Mouse (Mus musculus): ENCODE data around the gene Vmn2r29. TPM values are rescaled to one million over a fixed set of nuclear protein-coding genes. Genes with fewer than 3 reads are reported as not detected.
"Not testable (repeated sequence)": the region's sequence is repeated elsewhere in the genome, so short reads cannot be mapped to it uniquely, and the experiment has no call there.

Gene Vmn2r29
- polyA plus RNA-seq (2015; fragmentation: Nextera tagmentation; extraction: Ambion mirVana): 0.27 and 0.34 TPM in 2 replicates

DNA sequence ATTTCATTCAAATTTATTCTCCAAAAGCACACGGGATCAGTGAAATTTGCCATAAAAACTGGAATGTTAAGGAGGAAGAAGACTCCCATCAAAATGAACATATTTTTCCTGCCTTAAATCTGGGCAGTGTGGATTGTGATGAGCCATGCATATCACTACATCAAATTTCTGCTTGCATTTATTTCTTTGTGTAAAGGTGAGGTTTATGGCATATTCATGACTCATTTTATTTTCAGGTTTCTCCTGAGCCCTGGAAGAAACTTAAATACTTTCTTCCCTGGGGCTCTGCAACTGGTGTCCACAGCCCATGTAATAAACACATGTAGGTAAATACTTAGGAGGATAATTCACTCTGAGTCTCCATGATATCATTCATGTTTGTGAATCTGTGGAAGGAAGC, at the start of gene Vmn2r29:
TSS of gene Vmn2r29 (minus strand) at position 101 of the 400 bp plus-strand sequence.
- H3K4me1 ChIP-seq (replicated peaks; ENCODE audit: control insufficient read depth, insufficient read depth); H3K27ac ChIP-seq (replicated peaks); DNase-seq (ENCODE audit: low spot score); H3K4me2 ChIP-seq (replicated peaks; ENCODE audit: low read depth); H3K9ac ChIP-seq (ENCODE audit: low read length); H3K36me3 ChIP-seq (ENCODE audit: control insufficient read depth, insufficient read depth, low read length); H3K9me3 ChIP-seq (ENCODE audit: control insufficient read depth, low read length); ATAC-seq (ENCODE audit: low FRiP score, low TSS enrichment); H3K27me3 ChIP-seq (ENCODE audit: control insufficient read depth, insufficient read depth, low read length); H3K4me3 ChIP-seq (ENCODE audit: low read depth, low read length): not testable (repeated sequence)
- no CpG with 5 or more reads among the region's 1 CpGs for WGBS

DNA sequence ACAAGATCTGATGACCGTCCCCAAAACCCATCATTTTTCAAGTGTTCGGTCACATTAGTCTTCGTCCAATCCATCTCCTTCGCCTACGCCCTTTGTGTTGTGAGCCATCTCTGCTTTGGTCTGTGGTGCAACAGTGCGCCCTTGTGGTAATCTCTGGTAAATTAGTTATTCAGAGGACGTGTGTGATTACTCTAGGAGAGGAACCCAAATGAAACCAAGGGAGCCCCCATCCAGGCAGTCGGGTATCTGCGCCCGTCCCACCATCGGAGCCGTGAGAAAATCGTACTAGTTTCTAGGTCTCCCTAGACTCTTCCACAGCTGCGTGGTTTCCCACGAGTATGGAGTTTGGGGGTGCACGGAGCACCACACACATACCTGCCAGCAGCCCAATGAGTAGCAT, 48.5 kb upstream of the Vmn2r29 start:
- no peaks in the 10 kb centered on the region for H3K4me1 ChIP-seq (replicated peaks; ENCODE audit: control insufficient read depth, insufficient read depth)
- no peaks in the 10 kb centered on the region for H3K9me3 ChIP-seq (ENCODE audit: control insufficient read depth, low read length)
- TF ChIP-seq EP300 (optimal IDR thresholded peaks at IDR 0.05) (no peak), CTCF (IDR thresholded peaks at IDR 0.05; ENCODE audit: low read depth) (peak; percentile 77)
- no peak overlapping the region for H3K4me3 ChIP-seq (ENCODE audit: low read depth, low read length)
- peak; percentile 40 for DNase-seq (ENCODE audit: low spot score)
- H3K4me2 ChIP-seq (replicated peaks; ENCODE audit: low read depth): no peak overlapping the region
- peaks cover 11% of the 10 kb centered on the region for H3K36me3 ChIP-seq (ENCODE audit: control insufficient read depth, insufficient read depth, low read length)
- H3K9ac ChIP-seq (ENCODE audit: low read length): no peak overlapping the region
- WGBS: 73% methylated on average over 16 of the region's 16 CpGs
- H3K27me3 ChIP-seq (ENCODE audit: control insufficient read depth, insufficient read depth, low read length): no peaks in the 10 kb centered on the region
- no peak overlapping the region for H3K27ac ChIP-seq (replicated peaks)
- ATAC-seq (ENCODE audit: low FRiP score, low TSS enrichment): no peak

DNA sequence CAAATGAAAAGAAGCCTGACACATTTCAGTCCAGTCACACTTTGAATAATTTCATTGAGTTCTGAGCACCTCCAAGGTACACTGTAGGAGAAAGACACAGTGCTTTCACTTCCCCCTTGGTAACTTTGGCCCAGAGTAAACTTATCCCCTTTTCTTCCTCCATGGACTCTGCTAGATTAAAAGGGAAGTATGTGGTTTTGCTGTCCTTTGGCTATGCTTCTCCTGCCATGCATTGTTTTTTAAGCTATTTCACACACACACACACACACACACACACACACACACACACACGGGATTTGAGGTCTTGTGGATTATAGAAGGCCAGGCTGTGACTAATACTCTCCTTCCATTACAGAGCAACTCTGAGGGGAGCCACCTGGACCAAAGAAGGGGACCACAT, 34.3 kb upstream of the Vmn2r29 start:
- peaks cover 3% of the 10 kb centered on the region; the same call in 1 of the 2 replicates for H3K36me3 ChIP-seq (ENCODE audit: control insufficient read depth, insufficient read depth, low read length)
- H3K4me1 ChIP-seq (replicated peaks; ENCODE audit: control insufficient read depth, insufficient read depth): no peaks in the 10 kb centered on the region
- H3K27me3 ChIP-seq (ENCODE audit: control insufficient read depth, insufficient read depth, low read length): no peaks in the 10 kb centered on the region
- H3K4me2 ChIP-seq (replicated peaks; ENCODE audit: low read depth): no peak overlapping the region
- ATAC-seq (ENCODE audit: low FRiP score, low TSS enrichment) (no peak), DNase-seq (ENCODE audit: low spot score) (no peak)
- no peak overlapping the region for H3K4me3 ChIP-seq (ENCODE audit: low read depth, low read length)
- no peak overlapping the region for H3K27ac ChIP-seq (replicated peaks)
- no peak overlapping the region for H3K9ac ChIP-seq (ENCODE audit: low read length)
- WGBS: 41% methylated on average over 1 of the region's 1 CpGs
- no peak for TF ChIP-seq CTCF (IDR thresholded peaks at IDR 0.05; ENCODE audit: low read depth)
- no peak for TF ChIP-seq EP300 (optimal IDR thresholded peaks at IDR 0.05)
- H3K9me3 ChIP-seq (ENCODE audit: control insufficient read depth, low read length): no peaks in the 10 kb centered on the region

DNA sequence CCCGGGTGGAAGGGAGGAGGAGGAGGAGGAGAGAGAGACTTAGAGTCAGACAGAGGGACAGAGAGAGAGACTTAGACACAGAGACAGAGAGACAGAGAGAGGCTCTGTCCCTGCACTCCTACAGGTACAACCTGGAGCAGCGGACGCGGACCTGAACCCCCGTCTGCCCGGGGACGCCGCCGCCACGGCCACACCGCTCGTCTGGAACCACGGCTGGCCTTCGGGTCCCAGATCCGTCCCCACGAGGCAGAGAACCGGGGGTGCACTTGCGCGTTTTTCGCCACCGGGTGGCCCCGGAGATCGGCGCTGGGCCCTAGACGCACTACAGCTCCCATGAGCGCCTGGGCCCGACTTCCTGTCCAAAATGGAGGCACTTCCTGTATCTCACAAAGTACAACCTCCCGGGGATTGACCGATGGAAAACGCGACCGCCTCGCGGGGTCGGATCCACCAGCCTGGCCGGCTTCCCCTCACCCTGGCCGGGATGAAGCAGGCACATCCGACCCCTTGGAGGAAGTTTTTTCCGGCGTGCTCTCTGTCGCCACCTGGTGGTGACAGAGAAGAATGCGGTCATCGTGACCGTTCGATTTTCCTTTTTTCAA, 30.9 kb upstream of the Vmn2r29 start, which contains the start of gene Gm45844:
TSS of gene Gm45844 (minus strand) at position 324 of the 602 bp plus-strand sequence.
- not testable (repeated sequence) for H3K9me3 ChIP-seq (ENCODE audit: control insufficient read depth, low read length); H3K4me1 ChIP-seq (replicated peaks; ENCODE audit: control insufficient read depth, insufficient read depth); H3K36me3 ChIP-seq (ENCODE audit: control insufficient read depth, insufficient read depth, low read length); H3K27me3 ChIP-seq (ENCODE audit: control insufficient read depth, insufficient read depth, low read length)
- DNase-seq (ENCODE audit: low spot score) (peak; percentile 81), ATAC-seq (ENCODE audit: low FRiP score, low TSS enrichment) (peak; percentile 100)
- H3K4me3 ChIP-seq (ENCODE audit: low read depth, low read length): peak within 1 kb of the TSS; percentile 32
- 28% methylated on average over 45 of the region's 45 CpGs for WGBS
- H3K9ac ChIP-seq (ENCODE audit: low read length): peak within 1 kb of the TSS; percentile 32; the same call in 1 of the 2 replicates
- 0 out of 2 replicates have a peak within 1 kb of the TSS, but pooled peaks have one; percentile 58 for H3K27ac ChIP-seq (replicated peaks)
- peak within 1 kb of the TSS; percentile 44 for H3K4me2 ChIP-seq (replicated peaks; ENCODE audit: low read depth)
- TF ChIP-seq CTCF (IDR thresholded peaks at IDR 0.05; ENCODE audit: low read depth): peak; percentile 94

DNA sequence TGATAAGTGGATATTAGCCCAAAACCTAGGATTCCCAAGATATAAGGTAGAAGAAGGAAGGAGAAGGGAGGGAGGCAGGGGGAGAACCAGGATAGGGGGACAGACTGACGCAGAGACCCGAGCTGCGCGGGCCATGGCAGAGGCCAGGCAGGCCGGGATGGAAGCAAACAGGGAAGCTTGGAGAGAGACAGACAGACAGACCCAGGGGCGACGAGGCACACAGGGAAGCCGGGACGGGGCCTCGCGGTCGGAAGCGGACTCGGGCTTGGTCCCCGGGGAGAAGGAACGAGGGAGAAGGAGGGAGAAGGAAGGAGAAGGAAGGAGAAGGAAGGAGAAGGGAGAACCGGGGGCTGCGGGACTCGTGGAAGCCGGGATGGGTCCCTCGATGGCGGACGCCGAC, 30.4 kb upstream of the Vmn2r29 start:
- H3K27me3 ChIP-seq (ENCODE audit: control insufficient read depth, insufficient read depth, low read length); H3K4me1 ChIP-seq (replicated peaks; ENCODE audit: control insufficient read depth, insufficient read depth); H3K9me3 ChIP-seq (ENCODE audit: control insufficient read depth, low read length); H3K36me3 ChIP-seq (ENCODE audit: control insufficient read depth, insufficient read depth, low read length): not testable (repeated sequence)
- peak overlapping the region; percentile 32; the same call in 1 of the 2 replicates for H3K9ac ChIP-seq (ENCODE audit: low read length)
- peak; percentile 65 for DNase-seq (ENCODE audit: low spot score)
- WGBS: 50% methylated on average over 24 of the region's 24 CpGs
- H3K4me2 ChIP-seq (replicated peaks; ENCODE audit: low read depth): peak overlapping the region; percentile 44
- peak; percentile 69 for ATAC-seq (ENCODE audit: low FRiP score, low TSS enrichment)
- H3K4me3 ChIP-seq (ENCODE audit: low read depth, low read length): peak overlapping the region; percentile 32
- 0 out of 2 replicates have a peak overlapping the region, but pooled peaks have one; percentile 58 for H3K27ac ChIP-seq (replicated peaks)

DNA sequence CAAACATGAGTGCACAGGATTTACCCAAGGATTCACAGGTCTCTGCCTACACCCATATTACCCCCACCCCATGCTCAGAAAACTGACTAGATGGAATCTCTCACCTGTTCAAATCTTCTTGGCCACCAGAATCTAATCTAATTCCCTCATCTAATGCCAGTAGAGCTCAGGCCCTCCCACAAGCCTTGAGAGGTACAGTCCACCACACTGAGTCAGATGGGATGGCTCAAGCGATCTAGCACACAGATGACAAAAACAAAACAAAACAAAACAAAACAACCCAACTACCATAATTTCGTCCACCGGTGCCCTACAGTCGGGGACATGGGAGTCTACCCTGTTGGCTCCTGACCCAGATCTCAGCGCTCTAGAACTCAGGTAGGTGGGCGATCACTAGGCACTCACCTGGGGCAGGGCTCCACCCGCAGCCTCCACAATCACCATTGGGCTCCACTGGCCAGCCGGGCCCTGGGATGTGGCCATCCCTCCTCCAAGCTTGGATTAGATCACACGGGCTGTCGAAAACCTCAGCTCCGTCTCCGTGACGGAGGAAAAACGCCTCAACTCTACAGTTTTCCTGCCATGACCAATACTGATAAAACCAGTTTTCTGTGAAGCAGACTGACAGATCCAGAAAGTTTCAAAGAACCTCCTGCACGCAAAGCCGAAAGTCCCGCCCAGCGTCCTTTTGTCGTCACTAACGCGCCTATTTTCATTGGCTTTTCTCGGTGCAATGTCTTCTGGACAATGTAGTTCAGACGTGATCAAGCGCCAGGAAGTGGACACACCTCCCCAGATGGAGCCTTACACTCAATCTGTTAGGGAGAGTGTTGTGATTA, 37.6 kb downstream of the Vmn2r29 start, which contains the start of gene Zfp772:
TSS of gene Zfp772 (minus strand) at position 686 of the 839 bp plus-strand sequence.
- Histone ChIP-seq H3K27ac (replicated peaks) (peak within 1 kb of the TSS; percentile 69), H3K9ac (ENCODE audit: low read length) (peak within 1 kb of the TSS; percentile 52), H3K4me2 (replicated peaks; ENCODE audit: low read depth) (peak within 1 kb of the TSS; percentile 53), H3K4me3 (ENCODE audit: low read depth, low read length) (peak within 1 kb of the TSS; percentile 45)
- not testable (repeated sequence) for ATAC-seq (ENCODE audit: low FRiP score, low TSS enrichment); H3K9me3 ChIP-seq (ENCODE audit: control insufficient read depth, low read length); H3K4me1 ChIP-seq (replicated peaks; ENCODE audit: control insufficient read depth, insufficient read depth); H3K36me3 ChIP-seq (ENCODE audit: control insufficient read depth, insufficient read depth, low read length); H3K27me3 ChIP-seq (ENCODE audit: control insufficient read depth, insufficient read depth, low read length)
- WGBS: 3% methylated on average over 24 of the region's 24 CpGs
- DNase-seq (ENCODE audit: low spot score): peak; percentile 30

Measured in stomach, postnatal 0 days (tissue).